In genomic region chr2:33785596-33785995, GRCm38 (mm10) we compare ENCODE assay signal across 10 mouse cellular contexts.
A peak's percentile ranks its signal among the peaks of the same experiment; 100 is the strongest.
DNase-seq lines count a peak whose midpoint lies in the region; ATAC-seq and TF ChIP-seq lines count a peak whose summit lies in the region.
"Had no signal": no experiment of that assay in that cellular context is flagged by ENCODE, and none has a peak within 500 bp of the region (broad histone marks: within the 10 kb centered on the region; RNA-seq: fewer than 3 reads in every experiment).

No protein-coding gene starts in this region.

- WGBS in forebrain, postnatal 0 days, result 11% methylated on average over 13 of the region's 13 CpGs
- WGBS in limb, embryonic 10.5 days, result 37% methylated on average over 13 of the region's 13 CpGs
- 82% methylated on average over 13 of the region's 13 CpGs for WGBS in heart, adult 2 months

- no peaks in the 10 kb centered on the region for H3K79me2 ChIP-seq in heart, adult 2 months (replicated peaks; ENCODE audit: control insufficient read depth, insufficient read depth, low read length)

- DNase-seq in MN1 (ENCODE audit: low spot score), result peak; percentile 75
- peak; percentile 64 to 75 for DNase-seq in cerebellum, adult 18-20 months
- DNase-seq in forebrain, postnatal 0 days, result peak; percentile 82
- DNase-seq in limb, embryonic 10.5 days (ENCODE audit: low spot score), result peak; percentile 62
- DNase-seq in thymus, postnatal 4 days, result no peak
- no peak for DNase-seq in heart, adult 2 months
- no peak for DNase-seq in adrenal gland, adult 8-10 months
- DNase-seq: kidney, postnatal 4 days; lung, adult 18-20 months had no signal

- H3K4me2 ChIP-seq in forebrain, postnatal 0 days (ENCODE audit: low read depth), result 0 out of 2 replicates have a peak overlapping the region, but pooled peaks have one; percentile 17

- H3K4me1 ChIP-seq in forebrain, postnatal 0 days (ENCODE audit: insufficient read depth), result peaks cover 29% of the 10 kb centered on the region
- H3K4me1 ChIP-seq in limb, embryonic 10.5 days, result peaks cover 76% of the 10 kb centered on the region
- H3K4me1 ChIP-seq in heart, adult 2 months (ENCODE audit: control insufficient read depth, insufficient read depth, low read length), result peaks cover 1% of the 10 kb centered on the region; the same call in 1 of the 2 replicates

- peak overlapping the region; percentile 23; the same call in 1 of the 2 replicates for H3K9ac ChIP-seq in forebrain, postnatal 0 days
- H3K9ac ChIP-seq in heart, adult 2 months (ENCODE audit: low read depth, low read length), result no peak overlapping the region

- no peaks in the 10 kb centered on the region for H3K27me3 ChIP-seq in forebrain, postnatal 0 days (ENCODE audit: insufficient read depth, low read length)
- no peaks in the 10 kb centered on the region for H3K27me3 ChIP-seq in limb, embryonic 10.5 days (ENCODE audit: low read depth, poor library complexity, severe bottlenecking)
- no peaks in the 10 kb centered on the region for H3K27me3 ChIP-seq in heart, adult 2 months (ENCODE audit: control insufficient read depth, insufficient read depth, low read length)

- no peak overlapping the region for H3K4me3 ChIP-seq in forebrain, postnatal 0 days (ENCODE audit: low read depth, low read length)
- no peak overlapping the region for H3K4me3 ChIP-seq in limb, embryonic 10.5 days
- no peak overlapping the region for H3K4me3 ChIP-seq in heart, adult 2 months

- no peaks in the 10 kb centered on the region for H3K9me3 ChIP-seq in forebrain, postnatal 0 days (ENCODE audit: low read length)
- no peaks in the 10 kb centered on the region for H3K9me3 ChIP-seq in limb, embryonic 10.5 days (replicated peaks)

- peak; percentile 73 for ATAC-seq in forebrain, postnatal 0 days
- ATAC-seq in granulocyte monocyte progenitor cell, adult 5-6 weeks (replicated peaks; ENCODE audit: poor library complexity, severe bottlenecking), result no peak

- no peak for TF ChIP-seq POLR2A in heart, adult 2 months (IDR thresholded peaks at IDR 0.05; ENCODE audit: insufficient read depth, low read depth, low read length)

- no peak for TF ChIP-seq EP300 in heart, adult 2 months (IDR thresholded peaks at IDR 0.05; ENCODE audit: insufficient read depth, low read depth, low read length)

- peak overlapping the region; percentile 68 for H3K27ac ChIP-seq in forebrain, postnatal 0 days (ENCODE audit: low read depth, low read length)
- H3K27ac ChIP-seq in limb, embryonic 10.5 days, result peak overlapping the region; percentile 62; the same call in 1 of the 2 replicates
- no peak overlapping the region for H3K27ac ChIP-seq in heart, adult 2 months

- no peak for TF ChIP-seq CTCF in forebrain, postnatal 0 days (IDR thresholded peaks at IDR 0.05; ENCODE audit: low read depth)
- TF ChIP-seq CTCF in heart, adult 2 months (IDR thresholded peaks at IDR 0.05), result no peak

- intact Hi-C loops in heart, adult 2 months (cut with DNase I), result no loop called here

- no peaks in the 10 kb centered on the region for H3K36me3 ChIP-seq in forebrain, postnatal 0 days (ENCODE audit: insufficient read depth)
- peaks cover 7% of the 10 kb centered on the region for H3K36me3 ChIP-seq in limb, embryonic 10.5 days
- no peaks in the 10 kb centered on the region for H3K36me3 ChIP-seq in heart, adult 2 months (ENCODE audit: control insufficient read depth, insufficient read depth, low read length)

Comparison
In these comparisons a context has a peak if more than half of its experiments do, and no peak if none do; other contexts are left out.
1. DNase-seq: peak in MN1 (single experiment), cerebellum, adult 18-20 months (2 of 2), forebrain, postnatal 0 days (single experiment) and limb, embryonic 10.5 days (single experiment); none in thymus, postnatal 4 days (single experiment), heart, adult 2 months (0 of 2) and adrenal gland, adult 8-10 months (single experiment).